Mouse (Mus musculus): ENCODE data around the gene Mybphl. TPM values are rescaled to one million over a fixed set of nuclear protein-coding genes. Genes with fewer than 3 reads are reported as not detected.
A peak's percentile ranks its signal among the peaks of the same experiment; 100 is the strongest.

The Mybphl gene
- polyA plus RNA-seq (2015; fragmentation: Nextera tagmentation; extraction: Ambion mirVana) = 2.8 and 9.3 TPM in 2 replicates

GRCm38 (mm10) chr3:108364270-108364995, at the start of gene Mybphl:
Gene Mybphl (plus strand): TSS chr3:108364911.
- H3K36me3 ChIP-seq = no peaks in the 10 kb centered on the region
- no peak within 1 kb of the TSS for H3K27ac ChIP-seq
- no peaks in the 10 kb centered on the region for H3K9me3 ChIP-seq
- ATAC-seq (ENCODE audit: borderline replicate concordance, extremely low read depth, low FRiP score, low TSS enrichment) = peak; percentile 37; the same call in 1 of the 2 replicates
- H3K4me1 ChIP-seq = peaks cover 18% of the 10 kb centered on the region
- H3K4me2 ChIP-seq = no peak within 1 kb of the TSS
- no peak within 1 kb of the TSS for H3K4me3 ChIP-seq
- 52% methylated on average over 9 of the region's 9 CpGs for WGBS
- H3K9ac ChIP-seq = no peak within 1 kb of the TSS
- no peaks in the 10 kb centered on the region for H3K27me3 ChIP-seq

- H3K4me1 ChIP-seq = 0 out of 2 replicates have a peak, but pooled peaks cover 9% of the 10 kb centered on the region
- H3K4me2 ChIP-seq = no peak overlapping the region
- no peak overlapping the region for H3K27ac ChIP-seq
- no peaks in the 10 kb centered on the region for H3K9me3 ChIP-seq
- H3K36me3 ChIP-seq = peaks cover 3% of the 10 kb centered on the region; the same call in 1 of the 2 replicates
- H3K9ac ChIP-seq = no peak overlapping the region
- no peaks in the 10 kb centered on the region for H3K27me3 ChIP-seq
- ATAC-seq (ENCODE audit: borderline replicate concordance, extremely low read depth, low FRiP score, low TSS enrichment) = no peak
- WGBS = 54% methylated on average over 2 of the region's 2 CpGs
- no peak overlapping the region for H3K4me3 ChIP-seq
Measured at GRCm38 (mm10) chr3:108318517-108318916, 46.2 kb upstream of the Mybphl start.

DNA sequence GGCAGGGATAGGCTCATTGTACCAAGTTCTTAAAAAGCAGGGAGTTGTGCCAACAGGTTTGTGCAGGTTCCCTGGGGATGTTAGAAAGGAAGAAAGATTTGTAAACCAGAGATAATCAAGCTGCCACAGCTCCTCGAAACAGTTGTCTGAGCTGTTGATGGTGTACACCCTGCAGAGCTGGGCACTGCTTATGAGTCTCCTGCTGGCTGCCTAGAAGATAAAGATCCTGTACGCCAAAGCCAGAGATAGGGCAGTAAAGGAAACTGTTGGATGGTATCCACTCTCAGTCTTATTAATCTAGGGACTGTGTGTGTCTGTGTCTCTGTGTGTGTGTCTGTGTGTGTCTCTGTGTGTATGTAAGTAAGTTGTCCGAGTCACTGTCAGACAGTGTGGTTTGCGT, 43.0 kb upstream of the Mybphl start:
- H3K27ac ChIP-seq = no peak overlapping the region
- H3K27me3 ChIP-seq = no peaks in the 10 kb centered on the region
- no peak for ATAC-seq (ENCODE audit: borderline replicate concordance, extremely low read depth, low FRiP score, low TSS enrichment)
- peaks cover 5% of the 10 kb centered on the region for H3K36me3 ChIP-seq
- H3K4me1 ChIP-seq = peaks cover 27% of the 10 kb centered on the region
- no peak overlapping the region for H3K4me3 ChIP-seq
- H3K9ac ChIP-seq = no peak overlapping the region
- H3K9me3 ChIP-seq = no peaks in the 10 kb centered on the region
- 70% methylated on average over 4 of the region's 4 CpGs for WGBS
- no peak overlapping the region for H3K4me2 ChIP-seq

DNA sequence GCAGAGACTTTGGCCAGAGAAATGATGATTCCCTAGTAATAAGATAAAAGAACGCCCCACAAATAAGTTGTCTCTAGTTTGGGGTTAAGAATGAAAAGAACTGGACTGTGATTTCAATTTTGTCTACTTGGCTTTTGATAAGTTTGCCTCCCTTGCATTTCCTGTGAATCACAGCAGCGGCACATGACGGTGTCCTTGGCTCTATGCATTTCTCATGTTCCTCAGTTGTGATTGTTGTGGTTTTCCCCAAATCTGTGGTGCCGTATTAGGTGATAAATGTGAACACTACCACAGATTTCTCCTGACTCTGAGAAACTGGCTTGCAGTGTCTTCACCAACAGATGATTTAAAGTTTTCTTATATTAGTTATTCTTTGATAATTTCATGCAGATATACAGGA, 42.6 kb upstream of the Mybphl start:
- Histone ChIP-seq H3K4me1 (peaks cover 30% of the 10 kb centered on the region), H3K4me3 (no peak overlapping the region), H3K4me2 (no peak overlapping the region), H3K27ac (no peak overlapping the region), H3K36me3 (peaks cover 5% of the 10 kb centered on the region), H3K9me3 (no peaks in the 10 kb centered on the region), H3K27me3 (no peaks in the 10 kb centered on the region), H3K9ac (no peak overlapping the region)
- ATAC-seq (ENCODE audit: borderline replicate concordance, extremely low read depth, low FRiP score, low TSS enrichment) = no peak
- WGBS = 64% methylated on average over 4 of the region's 4 CpGs

DNA sequence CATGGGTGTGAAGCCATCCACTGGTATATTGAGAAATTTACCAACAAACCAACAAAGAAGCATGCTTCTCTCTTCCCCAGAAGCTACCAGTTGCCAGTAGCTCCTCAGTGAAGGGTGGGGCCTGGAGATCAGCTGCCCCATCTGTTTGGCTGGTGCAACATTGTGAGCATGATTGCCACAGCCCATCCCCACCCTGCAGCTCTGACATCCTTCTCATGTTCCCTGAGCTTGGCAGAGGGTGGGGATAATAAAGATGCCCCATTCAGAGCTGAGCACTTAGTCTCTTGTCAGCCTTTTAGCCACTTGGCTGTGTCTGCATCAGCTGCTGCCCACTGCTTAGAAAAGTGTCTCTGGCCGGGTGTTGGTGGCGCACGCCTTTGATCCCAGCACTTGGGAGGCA, 41.7 kb upstream of the Mybphl start:
- peaks cover 39% of the 10 kb centered on the region for H3K4me1 ChIP-seq
- H3K4me2 ChIP-seq = no peak overlapping the region
- no peak overlapping the region for H3K9ac ChIP-seq
- no peaks in the 10 kb centered on the region for H3K27me3 ChIP-seq
- no peak overlapping the region for H3K27ac ChIP-seq
- no peak for ATAC-seq (ENCODE audit: borderline replicate concordance, extremely low read depth, low FRiP score, low TSS enrichment)
- H3K9me3 ChIP-seq = no peaks in the 10 kb centered on the region
- WGBS = 89% methylated on average over 3 of the region's 3 CpGs
- H3K4me3 ChIP-seq = no peak overlapping the region
- H3K36me3 ChIP-seq = peaks cover 5% of the 10 kb centered on the region

- peaks cover 46% of the 10 kb centered on the region for H3K4me1 ChIP-seq
- H3K27ac ChIP-seq = no peak overlapping the region
- peaks cover 5% of the 10 kb centered on the region for H3K36me3 ChIP-seq
- no peaks in the 10 kb centered on the region for H3K27me3 ChIP-seq
- no peak for ATAC-seq (ENCODE audit: borderline replicate concordance, extremely low read depth, low FRiP score, low TSS enrichment)
- 76% methylated on average over 4 of the region's 4 CpGs for WGBS
- no peaks in the 10 kb centered on the region for H3K9me3 ChIP-seq
- H3K4me2 ChIP-seq = no peak overlapping the region
- H3K4me3 ChIP-seq = no peak overlapping the region
- no peak overlapping the region for H3K9ac ChIP-seq
Measured at GRCm38 (mm10) chr3:108324837-108325236, 39.9 kb upstream of the Mybphl start.

GRCm38 (mm10) chr3:108325521-108325920, 39.2 kb upstream of the Mybphl start:
- ATAC-seq (ENCODE audit: borderline replicate concordance, extremely low read depth, low FRiP score, low TSS enrichment) = no peak
- no peak overlapping the region for H3K27ac ChIP-seq
- 71% methylated on average over 9 of the region's 9 CpGs for WGBS

DNA sequence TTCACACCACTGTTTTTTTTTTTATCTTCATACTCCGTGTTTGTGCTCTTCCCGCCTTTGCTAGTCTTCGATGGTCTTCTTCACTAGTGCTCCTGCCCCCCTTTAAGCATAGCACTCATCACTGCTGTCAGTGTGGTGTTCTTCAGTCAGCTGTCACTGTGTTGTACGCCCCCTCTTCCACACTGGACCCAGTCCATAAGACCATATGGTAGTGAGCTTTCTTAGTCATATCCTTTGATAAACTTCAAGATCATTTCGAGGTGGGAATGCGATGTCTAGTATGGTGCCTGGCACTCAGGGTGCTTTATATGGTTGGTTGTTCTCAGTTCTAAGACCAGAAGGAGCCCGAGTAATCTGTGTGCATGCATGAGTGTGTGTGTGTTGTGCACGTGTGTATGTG, 37.4 kb upstream of the Mybphl start:
- Histone ChIP-seq H3K9ac (no peak overlapping the region), H3K36me3 (peaks cover 11% of the 10 kb centered on the region), H3K4me3 (no peak overlapping the region), H3K4me1 (peaks cover 41% of the 10 kb centered on the region), H3K4me2 (0 out of 2 replicates have a peak overlapping the region, but pooled peaks have one; percentile 14), H3K9me3 (no peaks in the 10 kb centered on the region), H3K27me3 (no peaks in the 10 kb centered on the region), H3K27ac (peak overlapping the region; percentile 94)
- ATAC-seq (ENCODE audit: borderline replicate concordance, extremely low read depth, low FRiP score, low TSS enrichment) = peak; percentile 84; the same call in 1 of the 2 replicates
- 56% methylated on average over 8 of the region's 8 CpGs for WGBS

More at GRCm38 (mm10) chr3:108325521-108325920, 39.2 kb upstream of the Mybphl start:
- Histone ChIP-seq H3K4me2 (no peak overlapping the region), H3K4me1 (peaks cover 46% of the 10 kb centered on the region), H3K9me3 (no peaks in the 10 kb centered on the region), H3K9ac (no peak overlapping the region), H3K27me3 (no peaks in the 10 kb centered on the region), H3K4me3 (no peak overlapping the region), H3K36me3 (peaks cover 5% of the 10 kb centered on the region)

DNA sequence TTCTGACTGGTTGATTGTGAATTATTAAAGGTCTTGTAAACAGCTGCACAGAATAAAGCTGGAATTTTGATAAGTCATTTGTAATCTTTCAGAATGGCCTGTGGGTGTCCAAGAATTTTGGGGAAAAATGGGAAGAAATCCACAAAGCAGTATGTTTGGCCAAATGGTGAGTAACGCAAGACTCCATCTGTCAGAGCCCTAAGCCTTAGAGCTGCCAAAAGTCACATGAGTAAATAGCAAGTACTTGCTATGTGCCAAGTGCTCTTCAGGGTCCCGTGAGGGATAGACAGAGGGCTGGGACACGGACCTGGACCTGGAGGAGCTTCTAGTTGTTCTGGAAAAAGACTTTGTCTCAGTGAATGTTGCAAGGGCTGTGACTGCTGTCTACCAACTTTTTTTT, 36.8 kb upstream of the Mybphl start:
- no peak overlapping the region for H3K9ac ChIP-seq
- 26% methylated on average over 3 of the region's 3 CpGs for WGBS
- peak; percentile 91 for ATAC-seq (ENCODE audit: borderline replicate concordance, extremely low read depth, low FRiP score, low TSS enrichment)
- no peaks in the 10 kb centered on the region for H3K27me3 ChIP-seq
- H3K4me3 ChIP-seq = no peak overlapping the region
- H3K36me3 ChIP-seq = peaks cover 17% of the 10 kb centered on the region
- H3K27ac ChIP-seq = peak overlapping the region; percentile 94
- H3K4me1 ChIP-seq = peaks cover 41% of the 10 kb centered on the region
- H3K9me3 ChIP-seq = no peaks in the 10 kb centered on the region
- peak overlapping the region; percentile 30 for H3K4me2 ChIP-seq

DNA sequence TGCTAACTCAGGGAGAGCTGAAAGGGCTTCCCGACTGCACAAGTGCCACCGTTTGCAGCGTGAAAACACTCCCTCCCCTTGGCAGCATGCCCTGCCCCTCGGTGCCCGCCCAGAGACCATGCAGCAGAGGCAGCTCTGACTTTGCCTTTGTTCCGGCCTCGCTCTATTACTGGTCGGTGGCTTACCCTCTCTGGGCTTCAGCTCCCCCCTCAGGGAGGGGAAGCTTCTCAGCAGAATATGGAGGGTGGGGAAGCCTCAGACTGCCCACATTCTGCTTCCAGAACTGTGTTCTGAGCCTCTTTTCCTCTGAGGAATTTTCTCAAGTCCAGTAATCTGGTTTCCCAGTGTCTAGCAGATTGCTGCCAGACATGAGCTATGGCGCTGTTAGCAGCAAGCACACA, 36.3 kb upstream of the Mybphl start:
- H3K4me3 ChIP-seq = no peak overlapping the region
- peaks cover 41% of the 10 kb centered on the region for H3K4me1 ChIP-seq
- H3K36me3 ChIP-seq = peaks cover 19% of the 10 kb centered on the region
- peak; percentile 50 for ATAC-seq (ENCODE audit: borderline replicate concordance, extremely low read depth, low FRiP score, low TSS enrichment)
- no peak overlapping the region for H3K9ac ChIP-seq
- 12% methylated on average over 9 of the region's 9 CpGs for WGBS
- H3K27ac ChIP-seq = peak overlapping the region; percentile 94
- H3K27me3 ChIP-seq = no peaks in the 10 kb centered on the region
- H3K4me2 ChIP-seq = peak overlapping the region; percentile 30
- no peaks in the 10 kb centered on the region for H3K9me3 ChIP-seq

DNA sequence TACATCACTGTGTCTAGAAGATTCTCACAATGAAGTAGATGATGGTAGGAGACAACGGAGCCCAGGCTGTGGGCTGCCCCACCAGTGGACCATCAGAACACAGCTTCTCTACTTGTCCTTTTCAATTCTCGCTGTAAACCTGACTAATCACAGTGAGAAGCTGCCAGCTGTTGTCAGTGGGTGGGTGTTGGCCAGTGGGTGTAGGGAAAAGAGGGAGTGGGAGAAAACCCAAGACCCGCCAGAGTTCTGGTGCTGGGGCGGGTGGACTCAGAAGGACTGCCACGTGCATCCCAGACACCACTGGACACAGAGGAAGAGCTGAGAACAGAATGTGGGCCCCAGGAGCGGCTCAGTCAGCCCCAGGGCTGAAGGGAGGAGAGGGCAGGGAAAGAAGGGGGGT, 33.9 kb upstream of the Mybphl start:
- no peak overlapping the region for H3K9ac ChIP-seq
- peaks cover 28% of the 10 kb centered on the region for H3K36me3 ChIP-seq
- no peak overlapping the region for H3K4me3 ChIP-seq
- H3K27me3 ChIP-seq = no peaks in the 10 kb centered on the region
- ATAC-seq (ENCODE audit: borderline replicate concordance, extremely low read depth, low FRiP score, low TSS enrichment) = no peak
- H3K4me2 ChIP-seq = no peak overlapping the region
- 90% methylated on average over 6 of the region's 6 CpGs for whole genome bisulfite sequencing
- peaks cover 28% of the 10 kb centered on the region for H3K4me1 ChIP-seq
- H3K9me3 ChIP-seq = no peaks in the 10 kb centered on the region
- no peak overlapping the region for H3K27ac ChIP-seq

- no peak overlapping the region for H3K27ac ChIP-seq
- no peak overlapping the region for H3K9ac ChIP-seq
- no peak overlapping the region for H3K4me2 ChIP-seq
- H3K36me3 ChIP-seq = peaks cover 69% of the 10 kb centered on the region
- no peak for ATAC-seq (ENCODE audit: borderline replicate concordance, extremely low read depth, low FRiP score, low TSS enrichment)
- H3K4me1 ChIP-seq = peaks cover 10% of the 10 kb centered on the region
- no peak overlapping the region for H3K4me3 ChIP-seq
- H3K9me3 ChIP-seq = no peaks in the 10 kb centered on the region
- WGBS = 93% methylated on average over 5 of the region's 5 CpGs
- H3K27me3 ChIP-seq = no peaks in the 10 kb centered on the region
Measured at GRCm38 (mm10) chr3:108336878-108337277, 27.8 kb upstream of the Mybphl start.

All from lung, embryonic 15.5 days (tissue).